Mouse (Mus musculus): ENCODE data around the gene Acot7.

DNA sequence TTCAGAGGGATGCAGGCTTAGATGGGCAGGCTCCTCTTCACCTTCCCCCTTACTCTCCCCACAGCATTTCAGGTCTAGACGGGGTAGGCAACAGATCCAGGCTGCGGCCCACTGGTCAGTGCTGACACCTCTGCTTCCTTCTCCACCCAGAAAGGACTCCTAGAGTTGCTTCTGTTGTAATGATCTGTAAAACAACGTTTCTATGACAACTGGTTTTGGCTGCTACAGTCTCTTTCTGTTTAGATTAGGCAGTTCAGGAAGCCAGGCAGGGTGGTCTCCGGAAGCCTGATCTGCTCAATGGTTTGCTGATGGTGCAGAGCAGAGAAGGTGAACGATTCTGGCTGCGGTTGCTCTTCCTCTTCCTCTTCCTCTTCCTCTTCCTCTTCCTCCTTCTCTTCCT lies 23.6 kb downstream of the Acot7 start:
- TF ChIP-seq CTCF (IDR thresholded peaks at IDR 0.05; ENCODE audit: low read depth), result no peak
- TF ChIP-seq EP300 (IDR thresholded peaks at IDR 0.05; ENCODE audit: low read depth), result no peak
